Mouse (Mus musculus): ENCODE results near the gene Smoc2.

Gene Smoc2

DNA sequence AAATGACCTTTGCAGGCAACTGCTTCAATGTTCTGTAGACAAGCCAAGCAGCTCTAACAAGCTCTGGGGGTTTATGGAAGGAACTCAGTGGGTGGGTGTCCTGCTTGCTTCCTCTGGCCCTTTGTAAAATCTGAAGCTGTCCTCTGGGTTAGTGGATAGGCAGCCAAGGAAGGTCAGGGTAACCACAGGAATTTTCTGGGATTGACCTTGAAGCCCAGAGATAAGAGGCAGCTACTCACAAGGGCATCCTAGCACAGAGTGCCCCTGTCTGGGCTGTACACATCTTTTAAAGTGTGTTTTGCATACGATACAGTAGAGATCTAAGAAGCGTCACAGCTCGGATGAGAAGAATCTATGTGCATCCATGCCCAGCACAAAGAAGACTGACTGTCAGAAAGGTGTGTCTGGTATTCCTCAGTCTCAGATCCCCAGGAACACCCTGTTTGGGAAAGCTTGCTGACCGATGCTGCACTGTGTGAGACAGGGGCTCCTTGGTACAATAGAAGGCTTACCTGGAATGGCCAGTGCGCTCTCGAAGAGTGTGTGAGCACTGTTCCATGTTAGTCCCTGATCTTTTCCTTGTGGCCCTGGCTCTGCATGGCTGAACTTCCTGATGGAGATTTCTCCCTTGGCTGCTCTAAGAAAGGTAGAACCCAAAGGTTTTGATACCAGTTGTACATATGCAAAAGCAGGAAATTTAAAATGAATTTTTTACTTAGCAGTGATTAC is 69.9 kb downstream of the Smoc2 start:
- DNase-seq (ENCODE audit: low spot score): no peak

DNA sequence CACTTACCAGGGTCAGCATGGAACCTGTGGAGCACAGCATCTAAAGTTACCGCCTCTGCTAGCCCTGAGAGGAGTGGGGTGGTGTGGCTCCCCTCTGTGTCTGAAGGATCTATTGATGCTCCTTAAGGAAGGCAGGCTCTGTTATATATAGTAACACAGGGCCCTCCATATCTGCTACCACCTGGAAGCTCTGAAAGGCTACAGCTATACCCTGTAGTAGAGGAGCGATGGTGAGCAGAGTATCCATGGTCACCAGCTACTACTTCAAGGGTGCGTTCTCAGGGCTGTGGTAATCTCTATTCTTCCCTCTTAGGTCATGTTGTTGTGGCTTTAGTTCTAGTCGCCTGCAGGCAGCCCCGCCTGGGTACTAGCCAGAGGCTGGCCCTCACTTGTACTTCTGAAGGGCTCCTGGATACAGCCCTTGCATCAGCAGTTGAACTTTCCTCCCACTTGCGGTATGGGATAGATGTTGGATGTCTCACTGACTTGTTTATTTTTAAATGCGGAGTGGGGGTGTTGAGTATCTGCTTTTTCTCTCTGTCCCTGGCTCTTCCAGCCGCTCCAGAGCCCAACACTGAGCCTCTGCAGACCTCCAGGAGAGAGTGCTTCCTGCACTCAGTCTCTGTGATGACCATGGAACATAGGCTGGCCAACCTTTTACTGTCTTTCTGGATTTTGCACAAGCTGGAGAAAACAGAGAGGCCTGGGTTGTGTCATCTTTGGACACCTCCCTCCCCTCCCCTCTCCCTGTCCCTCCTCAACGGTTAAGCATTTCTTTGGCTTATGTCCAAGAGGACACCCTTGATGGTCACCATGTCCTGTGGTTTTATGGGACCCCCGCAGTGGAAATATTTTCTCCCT is 74.1 kb downstream of the Smoc2 start:
- no peak for DNase-seq (ENCODE audit: low spot score)

DNA sequence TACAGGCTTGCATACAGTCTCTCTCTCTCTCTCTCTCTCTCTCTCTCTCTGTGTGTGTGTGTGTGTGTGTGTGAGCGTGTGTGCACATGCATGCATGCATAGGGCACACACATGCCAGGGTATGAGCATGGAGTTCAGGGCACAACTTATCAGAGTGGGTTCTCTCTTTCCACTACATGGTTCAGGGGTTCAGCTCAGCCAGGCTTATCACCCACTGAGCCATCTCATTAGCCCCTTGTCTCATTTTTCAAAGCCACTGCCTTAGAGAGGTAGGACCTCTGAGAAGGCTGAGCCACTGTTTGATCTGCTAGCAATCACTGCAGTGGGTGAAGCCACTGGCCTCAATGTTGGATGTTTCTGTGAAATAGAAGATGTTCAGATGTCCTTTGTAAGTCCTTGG is 82.2 kb downstream of the Smoc2 start:
- DNase-seq (ENCODE audit: low spot score): no peak

DNA sequence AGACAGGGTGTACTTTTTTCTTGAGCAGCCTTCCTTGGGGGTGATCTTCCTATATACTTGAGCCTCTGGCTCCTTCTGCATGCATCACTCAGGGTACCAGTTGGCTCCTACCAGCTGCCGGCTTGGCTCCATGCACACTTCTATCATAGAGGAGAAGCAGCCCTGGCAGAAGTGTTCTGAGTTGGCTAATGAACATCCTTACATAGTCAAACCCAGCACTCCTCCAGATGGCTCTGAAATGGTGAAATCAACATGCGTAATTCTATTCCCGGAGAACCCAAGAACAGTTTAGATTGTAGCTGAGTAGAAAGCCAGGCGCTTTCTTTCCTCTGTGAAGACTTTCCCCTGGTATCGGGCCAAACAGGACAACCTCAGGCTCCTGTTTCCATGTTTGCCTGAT is 91.2 kb downstream of the Smoc2 start:
- DNase-seq (ENCODE audit: low spot score): peak; percentile 74

DNA sequence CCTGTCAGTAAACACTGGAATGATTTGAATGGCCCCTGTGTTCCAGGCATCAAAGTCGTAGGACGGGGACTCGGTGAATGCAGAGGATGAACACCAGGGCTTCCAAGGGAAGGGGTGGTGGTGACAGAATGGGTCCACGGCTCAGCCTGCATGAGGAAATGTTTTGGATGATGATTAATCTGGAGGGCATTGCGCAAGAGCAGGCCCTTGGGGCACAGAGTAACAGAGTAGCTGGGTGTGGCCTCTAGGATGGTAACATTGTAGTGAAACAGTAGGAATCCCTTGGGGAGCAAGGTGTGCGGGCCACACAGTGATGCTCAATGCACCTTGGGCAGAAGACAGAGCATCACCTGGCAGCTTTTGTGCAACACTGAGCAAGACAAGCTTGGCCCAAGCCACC is 92.3 kb downstream of the Smoc2 start:
- peak; percentile 12 for DNase-seq (ENCODE audit: low spot score)

DNA sequence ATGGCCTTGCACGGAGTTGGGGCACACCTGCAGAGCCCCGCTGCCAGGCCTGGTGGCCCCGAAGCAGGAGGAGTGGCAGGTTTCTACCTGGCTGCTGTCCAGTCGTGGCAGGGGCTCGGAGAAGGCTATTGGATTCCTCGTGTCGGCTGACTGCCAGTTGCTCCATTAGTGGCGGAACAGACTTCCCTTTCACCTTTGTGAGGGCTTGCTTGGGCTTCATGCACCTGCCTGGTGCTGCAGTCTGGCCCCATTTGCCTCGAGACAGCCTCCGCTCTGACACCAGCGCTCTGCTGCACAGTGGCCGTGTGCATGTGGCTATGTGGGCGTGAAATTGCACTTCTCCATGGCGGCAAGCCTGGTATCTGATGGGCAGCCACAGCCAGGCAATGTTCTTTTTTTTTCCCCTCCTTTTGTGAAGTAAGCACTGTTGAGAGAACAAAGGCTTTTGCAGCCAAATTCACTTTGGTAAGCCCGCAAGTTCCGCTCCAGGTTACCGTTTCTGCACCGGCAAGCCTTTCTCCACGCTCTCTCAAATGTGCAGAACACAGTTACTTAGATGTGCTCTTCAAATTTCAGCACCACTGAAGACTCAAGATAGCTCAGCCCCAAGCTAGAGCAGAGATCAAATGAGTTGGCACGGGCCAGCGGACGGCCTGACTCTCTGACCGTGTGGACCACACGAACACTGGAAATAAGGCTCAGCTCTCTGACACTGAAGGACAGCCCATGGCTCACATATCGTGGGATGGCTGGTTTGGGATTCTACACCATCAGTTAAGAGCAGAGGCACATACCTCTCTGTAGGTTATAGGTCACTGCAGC is 93.2 kb downstream of the Smoc2 start:
- peak; percentile 45 for DNase-seq (ENCODE audit: low spot score)

DNA sequence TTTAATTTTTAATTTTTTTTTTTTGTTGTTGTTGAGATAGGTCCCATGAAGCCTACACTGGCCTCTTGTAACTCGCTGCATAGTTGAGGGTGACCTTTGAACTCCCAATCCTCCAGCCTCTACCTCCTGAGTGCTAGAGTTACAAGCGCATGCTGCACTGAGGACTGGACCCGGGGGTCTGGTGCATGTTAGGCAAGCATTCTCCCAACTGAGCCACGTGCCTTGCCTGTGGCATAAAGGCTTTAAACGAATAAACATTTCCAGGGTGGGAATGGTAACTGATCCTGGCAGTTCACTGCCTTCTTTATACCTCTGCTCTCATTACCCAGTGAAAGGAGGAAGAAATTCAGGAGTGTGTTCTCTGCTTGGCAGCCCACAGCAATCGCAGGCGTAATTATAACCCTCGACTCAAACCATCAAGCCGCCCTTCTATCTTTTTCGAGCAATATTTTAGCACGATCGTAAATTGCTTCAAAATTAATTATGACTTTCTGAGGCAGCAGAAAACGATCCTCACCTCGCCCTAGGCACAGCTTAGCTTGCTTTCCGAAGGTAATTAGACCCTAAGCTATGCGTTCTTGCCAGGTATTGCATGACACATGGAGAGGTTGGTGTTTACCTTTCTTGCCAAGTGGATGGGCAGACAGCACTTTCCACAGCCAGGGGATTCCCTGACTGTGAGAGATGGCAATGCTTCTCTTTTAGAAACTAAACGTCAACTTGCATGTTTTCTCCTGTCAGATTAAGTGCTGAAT is 99.6 kb downstream of the Smoc2 start:
- no peak for DNase-seq (ENCODE audit: low spot score)

DNA sequence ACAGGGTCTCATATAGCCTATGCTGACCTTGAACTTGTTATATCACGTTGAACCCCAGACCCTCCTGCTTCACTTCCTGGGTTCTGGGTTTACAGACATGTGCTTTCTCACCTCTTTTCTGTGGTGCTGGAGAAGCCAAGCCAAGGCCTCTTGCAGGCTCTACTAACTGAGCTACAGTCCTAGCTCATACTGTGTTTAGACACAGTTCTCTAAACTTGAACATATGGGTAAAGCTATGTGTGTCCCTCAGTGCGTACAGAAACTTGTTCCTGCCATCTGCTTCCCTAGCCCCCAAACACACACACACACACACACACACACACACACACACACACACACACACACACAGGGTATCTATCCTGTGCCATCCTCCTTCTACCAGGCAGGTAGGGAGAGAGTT is 100.2 kb downstream of the Smoc2 start:
- DNase-seq (ENCODE audit: low spot score): no peak

DNA sequence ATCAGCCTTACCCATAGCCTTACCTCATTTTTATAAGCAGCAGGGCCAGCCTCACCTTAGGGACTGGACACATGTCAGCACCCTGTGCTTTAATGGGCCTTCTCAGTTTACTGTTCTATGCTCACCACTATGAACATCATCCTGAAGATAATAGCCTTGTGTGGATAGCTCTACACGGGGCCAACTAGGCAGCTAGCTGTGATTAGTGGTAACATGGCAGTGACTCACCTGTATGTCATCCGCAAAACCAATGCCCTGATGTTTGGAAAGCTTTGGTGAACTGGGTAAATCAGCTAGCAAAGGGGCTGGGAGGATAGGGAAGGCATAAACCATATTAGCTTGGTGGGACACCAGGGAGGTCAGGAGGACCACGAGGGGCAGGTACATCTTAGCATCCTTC is 100.7 kb downstream of the Smoc2 start:
- DNase-seq (ENCODE audit: low spot score): no peak

DNA sequence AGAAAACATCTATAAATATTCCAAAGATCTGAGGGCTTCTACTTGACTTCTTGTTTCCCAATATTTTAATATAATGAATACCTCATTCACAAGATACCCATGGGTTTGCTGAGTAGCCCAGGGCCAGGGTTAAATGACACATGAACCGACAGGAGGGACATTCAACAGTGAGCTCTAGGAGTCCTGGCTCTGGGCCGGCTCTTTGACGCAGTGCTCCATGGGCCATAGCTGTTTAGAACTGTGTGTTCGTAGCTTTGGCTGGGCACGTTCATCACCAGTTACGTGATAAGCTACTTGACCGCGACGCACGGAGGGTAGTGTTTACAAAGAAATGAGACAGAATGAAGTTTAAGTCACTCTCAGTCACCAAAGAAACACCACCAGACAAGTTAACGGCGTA is 101.2 kb downstream of the Smoc2 start:
- no peak for DNase-seq (ENCODE audit: low spot score)

DNA sequence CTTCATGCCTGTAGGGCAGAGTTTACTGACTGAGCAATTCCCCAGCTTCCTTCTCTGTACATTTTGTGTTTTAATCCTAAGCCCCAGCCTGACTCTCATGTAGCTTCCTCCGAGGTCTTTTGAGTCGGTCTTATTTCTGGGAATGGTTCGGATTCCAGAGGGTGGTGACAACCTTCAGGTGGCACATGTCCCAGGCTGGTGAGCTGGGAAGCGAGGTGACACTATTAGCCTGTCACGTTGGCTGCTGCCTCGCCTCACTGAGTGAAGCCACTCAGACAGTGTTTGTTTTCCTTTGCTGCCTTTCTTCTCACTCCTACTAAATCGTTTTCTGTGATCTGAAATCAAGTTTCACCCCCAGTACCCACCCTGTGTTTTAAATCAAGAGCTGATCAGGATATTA is 102.2 kb downstream of the Smoc2 start:
- no peak for DNase-seq (ENCODE audit: low spot score)

DNA sequence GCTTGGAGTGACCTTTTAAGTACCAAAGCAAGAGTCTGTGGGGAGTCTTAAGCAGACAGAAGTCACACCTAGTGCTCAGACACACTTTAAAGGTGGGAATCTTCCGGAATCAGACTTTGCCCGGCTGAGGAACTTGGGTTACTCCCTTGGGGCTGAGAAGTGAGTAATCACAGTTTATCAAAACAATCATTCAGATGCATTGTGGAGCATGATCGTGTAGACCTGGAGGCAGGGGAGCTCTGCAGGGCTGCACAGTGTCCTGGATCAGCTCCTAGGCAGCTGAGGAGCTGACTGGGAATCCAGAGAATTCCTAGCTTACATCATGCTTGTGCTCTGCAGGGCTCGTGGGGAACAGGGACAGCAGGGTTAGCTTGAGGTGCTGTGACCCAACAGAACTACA is 104.7 kb downstream of the Smoc2 start:
- no peak for DNase-seq (ENCODE audit: low spot score)

DNA sequence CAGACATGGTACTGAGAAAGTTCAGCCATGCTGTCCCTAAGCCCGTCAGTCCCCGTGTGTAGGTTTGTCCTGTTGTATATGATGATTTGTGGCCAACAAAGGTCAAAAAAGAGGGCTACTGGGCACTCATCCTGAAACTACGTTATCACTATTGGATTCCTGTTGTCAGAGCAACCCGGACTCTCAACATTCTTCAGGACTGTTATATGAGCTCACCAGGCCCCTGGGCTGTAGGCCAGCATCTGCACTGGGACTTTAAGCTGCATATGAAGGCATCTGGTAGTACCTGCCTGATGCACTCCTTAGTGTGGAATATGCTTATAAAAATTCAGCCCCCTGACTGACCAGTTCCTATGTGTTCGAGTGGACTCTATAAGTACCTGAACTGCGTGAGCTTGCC is 105.7 kb downstream of the Smoc2 start:
- DNase-seq (ENCODE audit: low spot score): no peak

DNA sequence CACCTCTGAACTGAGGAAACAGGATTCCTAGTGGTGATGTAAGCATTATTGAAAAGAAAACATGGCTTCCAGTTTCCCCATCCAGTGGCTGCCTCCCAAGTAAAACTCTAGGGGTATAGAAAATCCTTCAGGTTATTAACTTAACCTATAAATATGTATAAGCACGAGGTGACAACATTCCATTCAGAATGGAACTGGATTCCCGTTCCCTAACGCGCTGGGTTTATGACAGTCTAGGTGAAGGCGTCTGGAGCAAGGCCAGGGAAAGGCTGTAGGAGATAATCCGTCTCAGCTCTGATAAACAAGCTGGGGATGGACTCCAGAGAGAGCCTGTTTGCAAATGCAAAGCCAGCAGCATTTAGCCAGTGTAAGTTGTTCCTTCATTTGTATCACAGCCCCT is 108.0 kb downstream of the Smoc2 start:
- DNase-seq (ENCODE audit: low spot score): no peak

DNA sequence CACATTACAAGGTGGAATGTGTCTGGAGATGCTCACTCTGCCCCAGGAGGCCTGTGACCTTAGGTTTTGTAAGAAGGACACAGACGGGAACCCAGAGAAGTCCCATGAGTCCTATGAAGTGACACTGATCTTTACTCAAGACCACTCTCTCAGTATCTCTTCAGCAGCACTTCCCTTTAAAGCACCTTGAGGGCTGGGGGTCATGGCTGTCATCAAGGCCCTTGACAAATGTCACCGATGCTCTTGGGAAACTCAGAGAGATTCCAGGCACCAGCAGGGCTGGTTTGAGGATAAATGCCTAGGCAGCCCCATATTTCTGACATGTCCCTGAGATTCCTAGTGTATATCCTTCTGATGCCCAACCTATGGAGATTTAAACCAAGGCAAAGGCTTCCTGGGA is 113.1 kb downstream of the Smoc2 start:
- DNase-seq (ENCODE audit: low spot score): no peak

DNA sequence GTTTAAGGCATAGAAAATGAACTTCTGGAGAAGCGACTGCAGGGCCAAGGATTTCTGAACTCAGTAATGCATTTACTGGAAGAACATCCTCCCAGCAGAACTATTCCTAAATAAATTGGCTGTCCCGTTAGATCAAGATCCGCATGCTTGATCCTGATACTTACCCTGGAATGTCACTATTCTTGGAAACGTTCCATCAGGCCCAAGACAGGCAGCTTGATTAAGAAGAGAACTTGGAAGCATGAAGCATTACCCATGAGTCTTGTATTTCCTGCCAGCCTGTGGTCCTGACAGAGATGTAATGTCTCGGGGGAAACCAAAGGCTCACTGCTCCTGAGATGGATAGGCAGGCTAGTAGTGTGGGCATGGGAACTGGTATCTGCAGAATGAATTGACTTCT is 115.6 kb downstream of the Smoc2 start:
- no peak for DNase-seq (ENCODE audit: low spot score)

DNA sequence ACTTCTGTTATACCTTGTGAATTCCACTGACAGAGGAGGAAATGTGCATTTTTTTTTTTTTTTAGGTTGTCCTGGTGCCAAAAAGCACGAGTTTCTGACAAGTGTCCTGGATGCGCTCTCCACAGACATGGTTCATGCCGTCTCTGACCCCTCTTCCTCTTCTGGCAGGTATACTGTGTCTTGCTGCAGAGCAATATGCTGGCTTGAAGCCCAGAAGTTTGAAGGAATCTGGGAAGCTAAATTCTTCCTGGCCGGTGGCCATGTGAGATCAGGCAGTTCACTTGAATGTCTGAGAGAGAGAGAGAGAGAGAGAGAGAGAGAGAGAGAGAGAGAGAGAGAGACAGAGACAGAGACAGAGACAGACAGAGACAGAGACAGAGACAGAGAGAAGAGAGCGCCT is 118.2 kb downstream of the Smoc2 start:
- DNase-seq (ENCODE audit: low spot score): no peak

DNA sequence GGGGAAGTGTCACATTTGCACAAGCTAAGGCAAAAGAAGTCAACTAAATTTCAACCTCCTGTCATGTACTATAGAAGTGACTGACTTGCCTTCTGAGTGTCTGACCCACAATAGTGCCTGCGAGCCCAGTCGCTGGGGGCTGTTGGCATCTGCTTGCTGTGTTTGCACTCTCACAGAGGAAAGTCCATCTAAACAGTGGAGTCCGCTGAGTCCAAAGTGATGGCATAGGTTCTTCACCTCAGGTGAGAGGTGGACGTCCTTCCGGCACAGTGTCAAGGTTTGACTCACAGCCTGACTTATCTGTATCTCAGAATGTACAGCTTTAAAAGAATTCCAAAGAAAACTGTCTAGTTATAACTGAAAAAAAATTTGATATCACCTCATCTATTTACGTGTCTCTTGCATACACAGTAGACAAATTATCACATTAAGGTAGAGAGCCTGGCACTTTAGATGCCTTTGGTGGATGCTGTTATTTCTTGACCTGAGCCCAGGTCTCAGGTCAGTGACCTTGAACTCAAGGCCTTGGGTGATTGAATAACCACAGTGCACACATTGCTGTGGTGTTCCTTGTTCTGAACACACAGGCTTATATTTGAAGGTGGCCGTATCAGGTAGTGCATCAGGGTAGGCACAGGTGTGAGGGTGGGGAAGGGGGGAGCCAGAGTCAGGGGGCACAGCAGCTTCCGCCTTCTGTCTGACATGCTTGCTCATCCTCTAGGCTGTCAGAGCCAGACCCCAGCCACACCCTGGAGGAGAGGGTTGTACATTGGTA is 119.5 kb downstream of the Smoc2 start:
- no peak for DNase-seq (ENCODE audit: low spot score)

DNA sequence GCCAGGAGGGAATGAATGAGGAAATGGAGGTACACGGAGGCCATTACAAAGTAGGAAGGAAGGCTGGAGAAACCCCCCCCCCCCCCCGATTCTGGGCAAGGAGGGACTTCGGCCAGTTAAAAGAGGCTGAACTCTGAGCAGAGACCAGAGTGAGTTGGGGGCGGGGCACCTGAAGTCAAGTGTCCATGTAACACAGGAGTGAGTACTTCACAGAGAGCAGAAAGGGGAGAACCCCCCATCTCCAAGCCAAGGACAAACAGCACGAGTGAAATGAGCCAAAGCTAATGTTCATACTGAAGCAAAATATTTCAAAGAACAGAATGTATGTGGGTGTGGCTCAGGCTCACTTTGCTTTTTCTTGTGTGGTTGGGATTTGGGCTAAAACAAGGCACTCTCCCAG is 121.7 kb downstream of the Smoc2 start:
- DNase-seq (ENCODE audit: low spot score): no peak

DNA sequence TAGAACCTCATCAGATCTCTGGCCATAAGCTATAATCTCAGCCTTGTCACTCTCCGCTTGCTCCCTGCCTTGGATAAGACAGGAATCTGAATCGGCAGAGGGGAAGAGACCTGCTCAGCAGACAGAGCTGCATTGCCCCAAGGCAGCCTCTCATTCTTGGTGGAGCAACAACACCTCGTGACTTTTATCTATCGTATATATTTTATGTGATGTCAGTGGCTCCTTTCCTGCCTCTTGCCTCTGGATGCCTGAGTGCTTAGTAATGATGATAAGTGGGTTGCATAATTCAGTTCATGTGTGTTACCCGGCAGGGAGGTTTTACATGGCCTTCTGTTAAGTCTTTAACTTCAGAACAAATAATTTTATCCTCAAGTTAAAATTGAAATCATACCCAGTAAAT is 128.6 kb downstream of the Smoc2 start:
- DNase-seq (ENCODE audit: low spot score): no peak

DNA sequence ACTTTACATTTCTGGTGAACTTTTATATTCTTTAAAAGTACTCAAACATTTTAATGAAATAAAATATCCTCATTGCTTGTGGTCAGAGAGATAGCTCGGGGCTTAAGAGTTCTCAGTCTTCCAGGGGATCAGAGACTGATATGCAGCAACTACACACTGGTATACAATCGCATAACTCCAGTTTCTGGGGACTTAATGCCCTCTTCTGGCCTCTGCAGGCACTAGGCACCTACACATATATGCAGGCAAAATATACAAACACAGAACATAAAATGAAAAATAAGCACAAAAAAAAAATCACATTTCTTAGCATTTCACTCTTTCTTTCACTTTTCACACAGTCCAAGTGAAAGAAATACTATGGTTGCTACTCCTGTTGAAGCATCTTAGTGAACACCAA is 133.2 kb downstream of the Smoc2 start:
- no peak for DNase-seq (ENCODE audit: low spot score)
